Mouse (Mus musculus) megakaryocyte, embryonic 14.5 days (primary cell): ENCODE measurements around the gene Epha4. TPM values are rescaled to one million over a fixed set of nuclear protein-coding genes. Genes with fewer than 3 reads are reported as not detected.

Source experiments
- H3K27me3 ChIP-seq: replicated peaks from 2 replicates; pipeline ENCODE3; 2012; ENCODE audit warnings: inconsistent platforms
- H3K36me3 ChIP-seq: replicated peaks from 2 replicates; pipeline ENCODE3; 2012; ENCODE audit warnings: low read length, inconsistent platforms, mixed read lengths
- H3K4me1 ChIP-seq: 2 replicates; pipeline ENCODE4 v1.6.1; 2012; ENCODE audit warnings: inconsistent platforms
- H3K4me3 ChIP-seq: replicated peaks from 2 replicates; pipeline ENCODE3; 2012; ENCODE audit warnings: moderate library complexity, mild to moderate bottlenecking, inconsistent platforms
- H3K9me3 ChIP-seq: 2 replicates; pipeline ENCODE4 v1.6.1; 2012; ENCODE audit warnings: inconsistent platforms
- FLI1 ChIP-seq: IDR thresholded peaks from 2 replicates; pipeline ENCODE4 v1.6.1; 2012; ENCODE audit warnings: low read length, inconsistent platforms, mixed read lengths
- GATA1 ChIP-seq: IDR thresholded peaks from 3 replicates; pipeline ENCODE4 v1.6.1; 2012; ENCODE audit warnings: mixed read lengths, low read length, inconsistent platforms, borderline replicate concordance
- polyA plus RNA-seq: library from polyadenylated mRNA; stranded (reverse); fragments of >175 nt; gene quantifications from 2 replicates; pipeline ENCODE4 v1.2.3, GENCODE M21; 2012; ENCODE audit warnings: low replicate concordance; ENCODE audit not compliant: insufficient read depth

The Epha4 gene
- 0.09 TPM in 1 of 2 replicates, not detected in the other for polyA plus RNA-seq

GRCm38 (mm10) chr1:77514963-77515650 is at the start of gene Epha4:
Epha4 (minus strand) TSS chr1:77515088.
- H3K27me3 ChIP-seq: peaks cover 54% of the 10 kb centered on the region
- TF ChIP-seq FLI1: no peak
- no peak for TF ChIP-seq GATA1
- H3K9me3 ChIP-seq: no peaks in the 10 kb centered on the region
- peak within 1 kb of the TSS; percentile 89 for H3K4me3 ChIP-seq
- no peaks in the 10 kb centered on the region for H3K36me3 ChIP-seq
- H3K4me1 ChIP-seq: peaks cover 37% of the 10 kb centered on the region

GRCm38 (mm10) chr1:77556199-77556598 is 41.3 kb upstream of the Epha4 start:
- Histone ChIP-seq H3K36me3 (no peaks in the 10 kb centered on the region), H3K4me3 (no peak overlapping the region), H3K4me1 (no peaks in the 10 kb centered on the region), H3K27me3 (no peaks in the 10 kb centered on the region), H3K9me3 (peaks cover 11% of the 10 kb centered on the region)
- TF ChIP-seq GATA1: no peak
- no peak for TF ChIP-seq FLI1

GRCm38 (mm10) chr1:77551927-77552326 is 37.0 kb upstream of the Epha4 start:
- TF ChIP-seq FLI1 (no peak), GATA1 (no peak)
- Histone ChIP-seq H3K27me3 (no peaks in the 10 kb centered on the region), H3K36me3 (no peaks in the 10 kb centered on the region), H3K4me3 (no peak overlapping the region), H3K9me3 (peaks cover 17% of the 10 kb centered on the region), H3K4me1 (no peaks in the 10 kb centered on the region)

GRCm38 (mm10) chr1:77545722-77546121 is 30.8 kb upstream of the Epha4 start:
- Histone ChIP-seq H3K36me3 (no peaks in the 10 kb centered on the region), H3K9me3 (peaks cover 5% of the 10 kb centered on the region; the same call in 1 of the 2 replicates), H3K27me3 (no peaks in the 10 kb centered on the region), H3K4me1 (no peaks in the 10 kb centered on the region), H3K4me3 (no peak overlapping the region)
- TF ChIP-seq FLI1: no peak
- no peak for TF ChIP-seq GATA1

GRCm38 (mm10) chr1:77545035-77545434 is 30.1 kb upstream of the Epha4 start:
- H3K36me3 ChIP-seq: no peaks in the 10 kb centered on the region
- H3K4me3 ChIP-seq: no peak overlapping the region
- H3K27me3 ChIP-seq: no peaks in the 10 kb centered on the region
- no peaks in the 10 kb centered on the region for H3K4me1 ChIP-seq
- no peak for TF ChIP-seq FLI1
- no peak for TF ChIP-seq GATA1
- H3K9me3 ChIP-seq: peaks cover 5% of the 10 kb centered on the region; the same call in 1 of the 2 replicates

GRCm38 (mm10) chr1:77544279-77544678 is 29.4 kb upstream of the Epha4 start:
- TF ChIP-seq FLI1: no peak
- no peak for TF ChIP-seq GATA1
- H3K36me3 ChIP-seq: no peaks in the 10 kb centered on the region
- H3K4me1 ChIP-seq: no peaks in the 10 kb centered on the region
- H3K4me3 ChIP-seq: no peak overlapping the region
- no peaks in the 10 kb centered on the region for H3K27me3 ChIP-seq
- H3K9me3 ChIP-seq: peaks cover 6% of the 10 kb centered on the region; the same call in 1 of the 2 replicates

- Histone ChIP-seq H3K4me3 (no peak overlapping the region), H3K36me3 (no peaks in the 10 kb centered on the region), H3K4me1 (no peaks in the 10 kb centered on the region), H3K27me3 (no peaks in the 10 kb centered on the region), H3K9me3 (peaks cover 6% of the 10 kb centered on the region; the same call in 1 of the 2 replicates)
- TF ChIP-seq FLI1: no peak
- TF ChIP-seq GATA1: no peak
These were observed 25.1 kb upstream of the Epha4 start for GRCm38 (mm10) chr1:77539945-77540344.

- Histone ChIP-seq H3K27me3 (no peaks in the 10 kb centered on the region), H3K4me1 (no peaks in the 10 kb centered on the region), H3K9me3 (peaks cover 10% of the 10 kb centered on the region; the same call in 1 of the 2 replicates), H3K36me3 (no peaks in the 10 kb centered on the region), H3K4me3 (no peak overlapping the region)
- TF ChIP-seq FLI1 (no peak), GATA1 (no peak)
These were observed 23.7 kb upstream of the Epha4 start for GRCm38 (mm10) chr1:77538559-77538958.

- Histone ChIP-seq H3K36me3 (no peaks in the 10 kb centered on the region), H3K4me1 (no peaks in the 10 kb centered on the region), H3K27me3 (no peaks in the 10 kb centered on the region), H3K9me3 (peaks cover 14% of the 10 kb centered on the region), H3K4me3 (no peak overlapping the region)
- TF ChIP-seq GATA1 (no peak), FLI1 (no peak)
These were observed 21.0 kb upstream of the Epha4 start for GRCm38 (mm10) chr1:77535905-77536304.

GRCm38 (mm10) chr1:77532576-77533183 is 17.8 kb upstream of the Epha4 start:
- TF ChIP-seq FLI1 (no peak), GATA1 (no peak)
- H3K4me1 ChIP-seq: no peaks in the 10 kb centered on the region
- H3K4me3 ChIP-seq: no peak overlapping the region
- H3K9me3 ChIP-seq: peaks cover 9% of the 10 kb centered on the region; the same call in 1 of the 2 replicates
- no peaks in the 10 kb centered on the region for H3K27me3 ChIP-seq
- no peaks in the 10 kb centered on the region for H3K36me3 ChIP-seq
